Mouse (Mus musculus) liver, adult 2 months (tissue): Measurements from ENCODE around the gene Prkar2a. TPM values are rescaled to one million over a fixed set of nuclear protein-coding genes. Genes with fewer than 3 reads are reported as not detected.

Experiments used
- DNase-seq: peaks from one replicate; pipeline ENCODE4 v3.0.0-alpha.2; 2011; ENCODE audit warnings: low read depth, low spot score; ENCODE audit errors: extremely low read depth
- H3K27ac ChIP-seq: fragments of 200-500 bp; replicated peaks from 2 replicates; pipeline ENCODE4 v1.5.1; 2012; ENCODE audit warnings: low read depth, mild to moderate bottlenecking, control low read depth, inconsistent platforms, low read length; ENCODE audit not compliant: insufficient read depth
- H3K27me3 ChIP-seq: fragments of 200-500 bp; 2 replicates; pipeline ENCODE4 v1.6.1; 2012; ENCODE audit warnings: mild to moderate bottlenecking, moderate library complexity, low read length, inconsistent platforms; ENCODE audit not compliant: control insufficient read depth, insufficient read depth
- H3K36me3 ChIP-seq: fragments of 200-500 bp; 2 replicates; pipeline ENCODE4 v1.6.1; 2012; ENCODE audit warnings: low read length, inconsistent platforms; ENCODE audit not compliant: control insufficient read depth, insufficient read depth
- H3K4me1 ChIP-seq: fragments of 200-500 bp; 2 replicates; pipeline ENCODE4 v1.6.1; 2011; ENCODE audit warnings: low read length; ENCODE audit not compliant: control insufficient read depth, insufficient read depth
- H3K4me3 ChIP-seq: fragments of 200-500 bp; 2 replicates; pipeline ENCODE4 v1.5.1; 2011; ENCODE audit warnings: low read depth, mild to moderate bottlenecking, control low read depth, low read length, moderate library complexity; ENCODE audit not compliant: insufficient read depth
- H3K79me2 ChIP-seq: fragments of 200-500 bp; 2 replicates; pipeline ENCODE4 v1.6.1; 2012; ENCODE audit warnings: inconsistent platforms, mild to moderate bottlenecking, low read length, moderate library complexity; ENCODE audit not compliant: control insufficient read depth, insufficient read depth
- H3K9ac ChIP-seq: fragments of 200-500 bp; 2 replicates; pipeline ENCODE4 v1.6.1; 2012; ENCODE audit warnings: low read depth, mild to moderate bottlenecking, control low read depth, inconsistent platforms, low read length
- CTCF ChIP-seq: fragments of 200-500 bp; IDR thresholded peaks from 2 replicates; pipeline ENCODE4 v1.5.1; 2011; ENCODE audit warnings: low read depth, low read length, control low read depth
- POLR2A ChIP-seq: fragments of 200-500 bp; IDR thresholded peaks from 2 replicates; pipeline ENCODE4 v1.6.1; 2011; ENCODE audit warnings: low read length, control low read depth; ENCODE audit not compliant: insufficient read depth; ENCODE audit errors: extremely low read depth
- WGBS: fragments of 180-500 bp; shearing (Covaris S2); methylation state at CpG from one replicate; pipeline ENCODE4 v1.1.7; 2018; 5-methylcytosine and 5-hydroxymethylcytosine counted together
- polyA plus RNA-seq: library from polyadenylated mRNA; depleted of rRNA; stranded (reverse); fragments of >200 nt; gene quantifications from 2 replicates; pipeline ENCODE4 v1.2.3, GENCODE M21; 2012
- total RNA-seq: library from RNA; depleted of rRNA; stranded (reverse); fragments of >200 nt; gene quantifications from 2 replicates; pipeline ENCODE4 v1.2.3, GENCODE M21; 2014

The Prkar2a gene
- total and polyA plus RNA-seq, 2 experiments: 20.0 to 23.4 TPM

DNA sequence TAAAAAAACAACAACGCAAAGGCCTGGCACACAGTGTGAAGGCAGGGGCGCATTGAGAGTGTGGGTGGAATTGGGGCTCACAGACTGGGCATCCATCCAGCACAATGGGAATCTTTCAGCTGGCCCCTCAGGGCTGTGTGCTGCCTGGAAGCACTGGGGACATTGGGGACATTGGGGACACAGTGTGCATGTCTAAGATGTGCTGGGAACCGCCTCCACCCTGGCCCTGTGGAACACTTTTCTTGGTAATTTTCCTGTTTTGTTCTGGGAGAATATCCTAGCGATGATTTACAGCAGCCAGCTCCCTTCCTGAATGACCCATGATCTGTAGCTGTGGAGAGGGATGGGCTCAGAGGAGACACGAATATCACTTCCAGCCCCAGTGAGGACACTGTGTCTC lies 65.3 kb downstream of the Prkar2a start:
- no peak overlapping the region for H3K27ac ChIP-seq

DNA sequence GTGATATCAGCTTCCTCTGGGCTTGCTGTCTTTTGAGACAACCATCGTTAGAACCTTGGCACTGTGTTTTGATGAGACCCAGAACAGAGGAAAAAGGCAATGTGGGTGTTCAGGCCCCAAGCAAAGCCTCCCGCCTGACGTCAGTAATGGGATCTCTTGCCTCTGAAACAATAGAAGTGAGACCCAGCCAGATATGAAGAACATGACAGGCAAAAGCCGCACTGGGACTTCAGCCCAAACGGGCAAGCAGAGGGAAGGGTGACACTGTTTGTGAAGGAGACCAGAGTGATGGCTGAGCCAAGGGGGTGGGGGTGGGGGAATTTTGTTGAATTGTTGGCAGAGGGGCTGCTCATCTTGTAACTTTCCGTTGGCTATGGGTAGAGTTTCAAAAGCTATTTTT lies 68.3 kb downstream of the Prkar2a start:
- 80% methylated on average over 6 of the region's 6 CpGs for WGBS
- H3K36me3 ChIP-seq: no peaks in the 10 kb centered on the region
- no peaks in the 10 kb centered on the region for H3K27me3 ChIP-seq
- no peak overlapping the region for H3K27ac ChIP-seq
- no peak overlapping the region for H3K9ac ChIP-seq
- DNase-seq: no peak
- no peaks in the 10 kb centered on the region for H3K4me1 ChIP-seq
- TF ChIP-seq POLR2A (no peak), CTCF (no peak)
- H3K4me3 ChIP-seq: no peak overlapping the region
- no peaks in the 10 kb centered on the region for H3K79me2 ChIP-seq

More for the DNA sequence above, 65.3 kb downstream of the Prkar2a start:
- no peaks in the 10 kb centered on the region for H3K79me2 ChIP-seq
- no peaks in the 10 kb centered on the region for H3K27me3 ChIP-seq
- no peaks in the 10 kb centered on the region for H3K36me3 ChIP-seq
- H3K4me1 ChIP-seq: no peaks in the 10 kb centered on the region
- no peak for TF ChIP-seq CTCF
- TF ChIP-seq POLR2A: no peak
- no peak for DNase-seq
- no peak overlapping the region for H3K9ac ChIP-seq
- no peak overlapping the region for H3K4me3 ChIP-seq
- WGBS: 84% methylated on average over 5 of the region's 5 CpGs

- no peak for TF ChIP-seq CTCF
- TF ChIP-seq POLR2A: no peak
- Histone ChIP-seq H3K27ac (no peak overlapping the region), H3K27me3 (no peaks in the 10 kb centered on the region), H3K36me3 (no peaks in the 10 kb centered on the region), H3K79me2 (no peaks in the 10 kb centered on the region), H3K9ac (no peak overlapping the region), H3K4me1 (no peaks in the 10 kb centered on the region), H3K4me3 (no peak overlapping the region)
- 95% methylated on average over 20 of the region's 20 CpGs for WGBS
- DNase-seq: no peak
These were observed 70.0 kb downstream of the Prkar2a start for GRCm38 (mm10) chr9:108759121-108759520.

- WGBS: 78% methylated on average over 2 of the region's 2 CpGs
- Histone ChIP-seq H3K27me3 (no peaks in the 10 kb centered on the region), H3K36me3 (no peaks in the 10 kb centered on the region), H3K9ac (no peak overlapping the region), H3K4me1 (peaks cover 1% of the 10 kb centered on the region; the same call in 1 of the 2 replicates), H3K27ac (no peak overlapping the region), H3K4me3 (no peak overlapping the region), H3K79me2 (no peaks in the 10 kb centered on the region)
- DNase-seq: peak; percentile 68
- no peak for TF ChIP-seq POLR2A
- peak; percentile 91 for TF ChIP-seq CTCF
These were observed 70.7 kb downstream of the Prkar2a start for GRCm38 (mm10) chr9:108759805-108760204.

- Histone ChIP-seq H3K4me1 (peaks cover 3% of the 10 kb centered on the region; the same call in 1 of the 2 replicates), H3K27ac (no peak overlapping the region), H3K27me3 (no peaks in the 10 kb centered on the region), H3K9ac (no peak overlapping the region), H3K4me3 (no peak overlapping the region), H3K79me2 (no peaks in the 10 kb centered on the region), H3K36me3 (no peaks in the 10 kb centered on the region)
- DNase-seq: no peak
- TF ChIP-seq CTCF (no peak), POLR2A (no peak)
These were observed 72.4 kb downstream of the Prkar2a start for GRCm38 (mm10) chr9:108761561-108761960.

GRCm38 (mm10) chr9:108764971-108765370 lies 75.9 kb downstream of the Prkar2a start:
- Histone ChIP-seq H3K36me3 (no peaks in the 10 kb centered on the region), H3K27ac (peak overlapping the region; percentile 36; the same call in 1 of the 2 replicates), H3K4me3 (no peak overlapping the region), H3K4me1 (peaks cover 3% of the 10 kb centered on the region; the same call in 1 of the 2 replicates), H3K9ac (no peak overlapping the region), H3K27me3 (no peaks in the 10 kb centered on the region), H3K79me2 (no peaks in the 10 kb centered on the region)
- TF ChIP-seq POLR2A (no peak), CTCF (no peak)
- peak; percentile 97 for DNase-seq
- WGBS: 19% methylated on average over 10 of the region's 10 CpGs
